Comparison of ENCODE assay signal across 22 mouse cellular contexts in genomic region chr11:95500836-95501235, GRCm38 (mm10). TPM values are rescaled to one million over a fixed set of nuclear protein-coding genes. Genes with fewer than 3 reads are reported as not detected.
DNase-seq lines count a peak whose midpoint lies in the region; ATAC-seq and TF ChIP-seq lines count a peak whose summit lies in the region.
"Had no signal": no experiment of that assay in that cellular context is flagged by ENCODE, and none has a peak within 500 bp of the region (broad histone marks: within the 10 kb centered on the region; RNA-seq: fewer than 3 reads in every experiment).

No protein-coding gene starts in this region.

- no peak for ATAC-seq in forebrain, embryonic 13.5 days
- ATAC-seq in neural tube, embryonic 13.5 days (ENCODE audit: low read depth): no peak
- no peak for ATAC-seq in neural tube, embryonic 15.5 days (ENCODE audit: low FRiP score)
- ATAC-seq in forebrain, postnatal 0 days: peak; percentile 86
- ATAC-seq in midbrain, postnatal 0 days (ENCODE audit: low FRiP score): no peak
- ATAC-seq: lung, postnatal 0 days had no signal

- H3K9ac ChIP-seq in forebrain, embryonic 13.5 days: no peak overlapping the region
- 0 out of 2 replicates have a peak overlapping the region, but pooled peaks have one; percentile 3 for H3K9ac ChIP-seq in neural tube, embryonic 13.5 days
- no peak overlapping the region for H3K9ac ChIP-seq in neural tube, embryonic 15.5 days (replicated peaks)
- H3K9ac ChIP-seq in forebrain, postnatal 0 days: no peak overlapping the region
- no peak overlapping the region for H3K9ac ChIP-seq in midbrain, postnatal 0 days (replicated peaks; ENCODE audit: low read length, poor library complexity, severe bottlenecking)
- H3K9ac ChIP-seq: embryonic facial prominence, embryonic 15.5 days; heart, embryonic 12.5 days; liver, embryonic 15.5 days had no signal

- TF ChIP-seq CTCF in forebrain, postnatal 0 days (IDR thresholded peaks at IDR 0.05; ENCODE audit: low read depth): no peak
- no peak for TF ChIP-seq CTCF in midbrain, postnatal 0 days (IDR thresholded peaks at IDR 0.05)

- no peak overlapping the region for H3K4me3 ChIP-seq in forebrain, embryonic 13.5 days
- H3K4me3 ChIP-seq in forebrain, embryonic 10.5 days: no peak overlapping the region
- no peak overlapping the region for H3K4me3 ChIP-seq in neural tube, embryonic 13.5 days
- no peak overlapping the region for H3K4me3 ChIP-seq in neural tube, embryonic 15.5 days (replicated peaks)
- no peak overlapping the region for H3K4me3 ChIP-seq in forebrain, postnatal 0 days (ENCODE audit: low read depth, low read length)
- no peak overlapping the region for H3K4me3 ChIP-seq in midbrain, postnatal 0 days (ENCODE audit: low read depth, low read length)
- H3K4me3 ChIP-seq: embryonic facial prominence, embryonic 15.5 days; heart, embryonic 12.5 days; liver, embryonic 15.5 days had no signal

- H3K27ac ChIP-seq in forebrain, embryonic 13.5 days: peak overlapping the region; percentile 27; the same call in 1 of the 2 replicates
- H3K27ac ChIP-seq in forebrain, embryonic 10.5 days: no peak overlapping the region
- no peak overlapping the region for H3K27ac ChIP-seq in neural tube, embryonic 13.5 days (replicated peaks)
- H3K27ac ChIP-seq in neural tube, embryonic 15.5 days (replicated peaks): no peak overlapping the region
- peak overlapping the region; percentile 73 for H3K27ac ChIP-seq in forebrain, postnatal 0 days (ENCODE audit: low read depth, low read length)
- H3K27ac ChIP-seq in midbrain, postnatal 0 days (ENCODE audit: low read depth, low read length): no peak overlapping the region
- H3K27ac ChIP-seq: embryonic facial prominence, embryonic 15.5 days; liver, embryonic 15.5 days had no signal

- 27% methylated on average over 3 of the region's 3 CpGs for WGBS in forebrain, embryonic 13.5 days
- WGBS in forebrain, embryonic 10.5 days: 67% methylated on average over 3 of the region's 3 CpGs
- WGBS in neural tube, embryonic 13.5 days: 33% methylated on average over 3 of the region's 3 CpGs
- WGBS in neural tube, embryonic 15.5 days: 29% methylated on average over 3 of the region's 3 CpGs
- WGBS in forebrain, postnatal 0 days: 13% methylated on average over 3 of the region's 3 CpGs
- 10% methylated on average over 3 of the region's 3 CpGs for WGBS in midbrain, postnatal 0 days

- no peak overlapping the region for H3K4me2 ChIP-seq in forebrain, embryonic 13.5 days
- H3K4me2 ChIP-seq in neural tube, embryonic 13.5 days: no peak overlapping the region
- no peak overlapping the region for H3K4me2 ChIP-seq in neural tube, embryonic 15.5 days
- H3K4me2 ChIP-seq in forebrain, postnatal 0 days (ENCODE audit: low read depth): no peak overlapping the region
- H3K4me2 ChIP-seq in midbrain, postnatal 0 days (ENCODE audit: low read depth, low read length, poor library complexity, severe bottlenecking): no peak overlapping the region
- H3K4me2 ChIP-seq: embryonic facial prominence, embryonic 15.5 days; heart, embryonic 12.5 days; liver, embryonic 15.5 days had no signal

- no peaks in the 10 kb centered on the region for H3K27me3 ChIP-seq in forebrain, embryonic 13.5 days
- H3K27me3 ChIP-seq in forebrain, embryonic 10.5 days (ENCODE audit: poor library complexity, severe bottlenecking): no peaks in the 10 kb centered on the region; the same call in 1 of the 2 replicates
- no peaks in the 10 kb centered on the region for H3K27me3 ChIP-seq in neural tube, embryonic 13.5 days
- no peaks in the 10 kb centered on the region for H3K27me3 ChIP-seq in neural tube, embryonic 15.5 days (replicated peaks)
- H3K27me3 ChIP-seq in forebrain, postnatal 0 days (ENCODE audit: insufficient read depth, low read length): no peaks in the 10 kb centered on the region
- H3K27me3 ChIP-seq in midbrain, postnatal 0 days (ENCODE audit: insufficient read depth, low read length): no peaks in the 10 kb centered on the region
- H3K27me3 ChIP-seq: embryonic facial prominence, embryonic 15.5 days; heart, embryonic 12.5 days had no signal

- peaks cover 13% of the 10 kb centered on the region for H3K4me1 ChIP-seq in forebrain, embryonic 13.5 days
- H3K4me1 ChIP-seq in forebrain, embryonic 10.5 days: peaks cover 19% of the 10 kb centered on the region
- peaks cover 21% of the 10 kb centered on the region for H3K4me1 ChIP-seq in neural tube, embryonic 13.5 days (replicated peaks)
- H3K4me1 ChIP-seq in neural tube, embryonic 15.5 days: peaks cover 5% of the 10 kb centered on the region; the same call in 1 of the 2 replicates
- H3K4me1 ChIP-seq in forebrain, postnatal 0 days (ENCODE audit: insufficient read depth): peaks cover 3% of the 10 kb centered on the region; the same call in 1 of the 2 replicates
- H3K4me1 ChIP-seq in midbrain, postnatal 0 days (ENCODE audit: insufficient read depth, low read length): no peaks in the 10 kb centered on the region; the same call in 1 of the 2 replicates
- H3K4me1 ChIP-seq: embryonic facial prominence, embryonic 15.5 days; liver, embryonic 15.5 days had no signal

- no peaks in the 10 kb centered on the region for H3K9me3 ChIP-seq in forebrain, embryonic 13.5 days (replicated peaks)
- no peaks in the 10 kb centered on the region for H3K9me3 ChIP-seq in forebrain, embryonic 10.5 days
- H3K9me3 ChIP-seq in neural tube, embryonic 13.5 days: no peaks in the 10 kb centered on the region
- no peaks in the 10 kb centered on the region for H3K9me3 ChIP-seq in neural tube, embryonic 15.5 days (replicated peaks)
- no peaks in the 10 kb centered on the region for H3K9me3 ChIP-seq in forebrain, postnatal 0 days (ENCODE audit: low read length)
- no peaks in the 10 kb centered on the region for H3K9me3 ChIP-seq in midbrain, postnatal 0 days (ENCODE audit: low read length)
- H3K9me3 ChIP-seq: embryonic facial prominence, embryonic 15.5 days; heart, embryonic 12.5 days; liver, embryonic 15.5 days had no signal

- H3K36me3 ChIP-seq in forebrain, embryonic 13.5 days (ENCODE audit: poor library complexity, severe bottlenecking): peaks cover 8% of the 10 kb centered on the region
- H3K36me3 ChIP-seq in forebrain, embryonic 10.5 days (replicated peaks): peaks cover 11% of the 10 kb centered on the region
- peaks cover 13% of the 10 kb centered on the region for H3K36me3 ChIP-seq in neural tube, embryonic 13.5 days
- H3K36me3 ChIP-seq in neural tube, embryonic 15.5 days: peaks cover 3% of the 10 kb centered on the region; the same call in 1 of the 2 replicates
- peaks cover 6% of the 10 kb centered on the region; the same call in 1 of the 2 replicates for H3K36me3 ChIP-seq in forebrain, postnatal 0 days (ENCODE audit: insufficient read depth)
- 0 out of 2 replicates have a peak, but pooled peaks cover 3% of the 10 kb centered on the region for H3K36me3 ChIP-seq in midbrain, postnatal 0 days (ENCODE audit: insufficient read depth, low read length)

- DNase-seq in forebrain, embryonic 10.5 days (ENCODE audit: extremely low spot score, low spot score): no peak
- DNase-seq in forebrain, postnatal 0 days: peak; percentile 50
- peak; percentile 48 for DNase-seq in midbrain, postnatal 0 days (ENCODE audit: low spot score)
- DNase-seq in kidney, postnatal 36 days: no peak
- DNase-seq in kidney, adult 8-10 months: no peak
- DNase-seq: adrenal gland, postnatal 25 days; embryo, embryonic 11 days; gastrocnemius, postnatal 36 days; heart, postnatal 36 days; kidney, postnatal 10 days; layer of hippocampus, adult 9-11 months; retina, postnatal 1 day; thymus, postnatal 36 days had no signal

RNA-seq across cellular contexts. Expression of gene Nxph3, which starts 13.5 kb away (rescaled TPM):
- polyA plus RNA-seq in forebrain, embryonic 13.5 days (2015; fragmentation: Nextera tagmentation; extraction: Ambion mirVana): 1.8 and 2.2 TPM in 2 replicates
- 0.31 and 0.36 TPM in 2 replicates for polyA plus RNA-seq in forebrain, embryonic 10.5 days (2016; fragmentation: Nextera tagmentation; extraction: Ambion mirVana)
- polyA plus RNA-seq in neural tube, embryonic 13.5 days (2015; fragmentation: Nextera tagmentation; extraction: Ambion mirVana): 0.74 and 0.79 TPM in 2 replicates
- 1.8 and 2.0 TPM in 2 replicates for polyA plus RNA-seq in neural tube, embryonic 15.5 days (2015; fragmentation: Nextera tagmentation; extraction: Ambion mirVana)
- 35.7 and 45.8 TPM in 2 replicates for total RNA-seq in forebrain, postnatal 0 days (2014; rRNA removed)
- 9.5 and 12.9 TPM in 2 replicates for polyA plus RNA-seq in forebrain, postnatal 0 days (2015; fragmentation: Nextera tagmentation; extraction: Ambion mirVana)
- total RNA-seq in midbrain, postnatal 0 days (2014; rRNA removed): 22.3 and 22.8 TPM in 2 replicates
- 5.1 and 5.6 TPM in 2 replicates for polyA plus RNA-seq in midbrain, postnatal 0 days (2015; fragmentation: Nextera tagmentation; extraction: Ambion mirVana)
- total RNA-seq: megakaryocyte progenitor cell, adult 5-6 weeks; neutrophil, adult 5-6 weeks had no signal

Comparison
In these comparisons a context has a peak if more than half of its experiments do, and no peak if none do; other contexts are left out.
1. H3K27ac ChIP-seq: peak in forebrain, embryonic 13.5 days (single experiment) and forebrain, postnatal 0 days (single experiment); none in forebrain, embryonic 10.5 days (single experiment), neural tube, embryonic 13.5 days (single experiment), neural tube, embryonic 15.5 days (single experiment) and midbrain, postnatal 0 days (single experiment).
2. DNase-seq: peak in forebrain, postnatal 0 days (single experiment) and midbrain, postnatal 0 days (single experiment); none in forebrain, embryonic 10.5 days (single experiment), kidney, postnatal 36 days (0 of 2) and kidney, adult 8-10 months (0 of 2).